Mouse (Mus musculus) forebrain, postnatal 0 days (tissue): Measurements from ENCODE around the gene Adad1. TPM values are rescaled to one million over a fixed set of nuclear protein-coding genes. Genes with fewer than 3 reads are reported as not detected.

Experiments
- ATAC-seq: fragments of 200-750 bp; cut with Nextera tagmentation; 2 replicates; pipeline ENCODE4 v1.8.0; 2017; ENCODE audit warnings: mild to moderate bottlenecking, moderate library complexity
- DNase-seq: peaks from one replicate; pipeline ENCODE4 v3.0.0-alpha.2; 2015
- H3K27ac ChIP-seq: fragments of 300-500 bp; sonication (generic); 2 replicates; pipeline ENCODE4 v1.5.1; 2014; ENCODE audit warnings: low read depth, mild to moderate bottlenecking, antibody characterized with exemption, low read length, moderate library complexity, mixed read lengths
- H3K27me3 ChIP-seq: fragments of 300-500 bp; sonication (generic); 2 replicates; pipeline ENCODE4 v1.6.1; 2014; ENCODE audit warnings: mild to moderate bottlenecking, low read length, mixed read lengths; ENCODE audit not compliant: insufficient read depth
- H3K36me3 ChIP-seq: fragments of 300-500 bp; sonication (generic); 2 replicates; pipeline ENCODE4 v1.6.1; 2014; ENCODE audit warnings: mild to moderate bottlenecking, moderate library complexity; ENCODE audit not compliant: insufficient read depth
- H3K4me1 ChIP-seq: fragments of 300-500 bp; sonication (generic); 2 replicates; pipeline ENCODE4 v1.6.1; 2014; ENCODE audit warnings: antibody characterized with exemption; ENCODE audit not compliant: insufficient read depth
- H3K4me2 ChIP-seq: fragments of 300-500 bp; sonication (generic); 2 replicates; pipeline ENCODE4 v1.6.1; 2014; ENCODE audit warnings: low read depth, mild to moderate bottlenecking, moderate library complexity
- H3K4me3 ChIP-seq: fragments of 300-500 bp; sonication (generic); 2 replicates; pipeline ENCODE4 v1.5.1; 2014; ENCODE audit warnings: low read depth, low read length, mixed read lengths
- H3K9ac ChIP-seq: fragments of 300-500 bp; sonication (generic); 2 replicates; pipeline ENCODE4 v1.6.1; 2014; ENCODE audit warnings: mild to moderate bottlenecking
- H3K9me3 ChIP-seq: fragments of 300-500 bp; sonication (generic); 2 replicates; pipeline ENCODE4 v1.6.1; 2016; ENCODE audit warnings: low read length
- CTCF ChIP-seq: sonication (generic); IDR thresholded peaks from 2 replicates; pipeline ENCODE4 v1.5.1; 2016; ENCODE audit warnings: antibody characterized with exemption, control low read depth, low read depth
- WGBS: fragments of 180-500 bp; shearing (Covaris S2); extraction: QIAGEN DNeasy Blood & Tissue Kit; methylation state at CpG from one replicate; pipeline ENCODE4 v1.1.7; 2014; 5-methylcytosine and 5-hydroxymethylcytosine counted together
- polyA plus RNA-seq: library from polyadenylated mRNA; unstranded; fragments of >200 nt; fragmentation: Nextera tagmentation; extraction: Ambion mirVana; gene quantifications from 2 replicates; pipeline ENCODE4 v1.2.1, GENCODE M21; 2015
- total RNA-seq: library from RNA; depleted of rRNA; stranded (reverse); fragments of >200 nt; gene quantifications from 2 replicates; pipeline ENCODE4 v1.2.3, GENCODE M21; 2014; rRNA removed

The Adad1 gene
- 0.10 TPM in 1 of 2 replicates, not detected in the other for total RNA-seq
- polyA plus RNA-seq, result not detected in 2 replicates

GRCm38 (mm10) chr3:37063406-37063805 lies at the start of gene Adad1:
TSS of gene Adad1 (plus strand) at chr3:37063527.
- ATAC-seq (no peak), DNase-seq (no peak)
- H3K4me3 ChIP-seq, result no peak within 1 kb of the TSS

GRCm38 (mm10) chr3:37037979-37038378 lies 25.3 kb upstream of the Adad1 start:
- no peaks in the 10 kb centered on the region for H3K27me3 ChIP-seq
- H3K4me3 ChIP-seq, result no peak overlapping the region
- ATAC-seq (no peak), DNase-seq (no peak)
- peaks cover 34% of the 10 kb centered on the region for H3K36me3 ChIP-seq
- H3K4me2 ChIP-seq, result no peak overlapping the region
- H3K9ac ChIP-seq, result no peak overlapping the region
- 93% methylated on average over 2 of the region's 2 CpGs for whole genome bisulfite sequencing
- no peak overlapping the region for H3K27ac ChIP-seq
- no peaks in the 10 kb centered on the region for H3K9me3 ChIP-seq
- H3K4me1 ChIP-seq, result no peaks in the 10 kb centered on the region
- TF ChIP-seq CTCF, result no peak

More at GRCm38 (mm10) chr3:37063406-37063805, at the start of gene Adad1:
- Histone ChIP-seq H3K4me1 (no peaks in the 10 kb centered on the region), H3K36me3 (no peaks in the 10 kb centered on the region), H3K27me3 (no peaks in the 10 kb centered on the region), H3K4me2 (0 out of 2 replicates have a peak within 1 kb of the TSS, but pooled peaks have one; percentile 14), H3K9ac (no peak within 1 kb of the TSS), H3K9me3 (peaks cover 11% of the 10 kb centered on the region; the same call in 1 of the 2 replicates), H3K27ac (no peak within 1 kb of the TSS)
- TF ChIP-seq CTCF, result no peak
- 66% methylated on average over 39 of the region's 39 CpGs for WGBS

- Histone ChIP-seq H3K9me3 (no peaks in the 10 kb centered on the region), H3K4me1 (no peaks in the 10 kb centered on the region), H3K4me3 (no peak overlapping the region), H3K27me3 (no peaks in the 10 kb centered on the region), H3K9ac (no peak overlapping the region), H3K4me2 (no peak overlapping the region), H3K36me3 (peaks cover 37% of the 10 kb centered on the region), H3K27ac (no peak overlapping the region)
- ATAC-seq (no peak), DNase-seq (no peak)
- no peak for TF ChIP-seq CTCF
Observed at GRCm38 (mm10) chr3:37039811-37040210, 23.5 kb upstream of the Adad1 start.

GRCm38 (mm10) chr3:37051491-37051890 lies 11.8 kb upstream of the Adad1 start:
- Histone ChIP-seq H3K36me3 (peaks cover 30% of the 10 kb centered on the region), H3K9me3 (no peaks in the 10 kb centered on the region), H3K4me3 (no peak overlapping the region), H3K9ac (no peak overlapping the region), H3K4me2 (no peak overlapping the region), H3K27ac (no peak overlapping the region), H3K4me1 (no peaks in the 10 kb centered on the region), H3K27me3 (no peaks in the 10 kb centered on the region)
- TF ChIP-seq CTCF, result no peak
- DNase-seq (no peak), ATAC-seq (no peak)
- WGBS, result 89% methylated on average over 1 of the region's 1 CpGs

DNA sequence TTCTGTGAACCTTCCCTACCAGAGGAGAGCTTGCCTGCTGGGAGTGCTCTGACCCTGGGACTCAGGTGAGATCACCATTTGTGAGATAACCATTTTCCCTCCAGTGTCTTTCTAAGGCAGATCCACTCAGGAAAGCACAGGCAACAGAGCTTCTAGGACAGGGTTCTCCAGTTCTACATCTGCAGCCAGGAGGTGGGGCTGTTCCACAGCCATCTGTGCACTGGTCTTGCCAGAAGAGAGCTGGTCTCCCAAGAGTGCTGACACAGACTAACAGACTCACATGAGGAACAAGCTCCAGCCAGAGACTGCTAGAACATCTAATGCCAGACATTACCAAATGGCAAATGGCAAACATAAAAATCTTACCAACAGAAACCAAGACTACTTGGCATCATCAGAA lies 9.9 kb downstream of the Adad1 start:
- H3K9ac ChIP-seq, result no peak overlapping the region
- no peaks in the 10 kb centered on the region for H3K4me1 ChIP-seq
- no peaks in the 10 kb centered on the region for H3K27me3 ChIP-seq
- DNase-seq, result no peak
- H3K36me3 ChIP-seq, result no peaks in the 10 kb centered on the region
- no peaks in the 10 kb centered on the region for H3K9me3 ChIP-seq
- 0 out of 2 replicates have a peak, but pooled peaks have one; percentile 31 for TF ChIP-seq CTCF
- no peak overlapping the region for H3K27ac ChIP-seq
- no peak for ATAC-seq
- no peak overlapping the region for H3K4me2 ChIP-seq
- no peak overlapping the region for H3K4me3 ChIP-seq

- H3K4me1 ChIP-seq, result no peaks in the 10 kb centered on the region
- WGBS, result 81% methylated on average over 4 of the region's 4 CpGs
- H3K27ac ChIP-seq, result no peak overlapping the region
- no peak for TF ChIP-seq CTCF
- no peaks in the 10 kb centered on the region for H3K9me3 ChIP-seq
- H3K9ac ChIP-seq, result no peak overlapping the region
- ATAC-seq, result no peak
- H3K4me3 ChIP-seq, result no peak overlapping the region
- no peaks in the 10 kb centered on the region for H3K36me3 ChIP-seq
- H3K27me3 ChIP-seq, result no peaks in the 10 kb centered on the region
- no peak for DNase-seq
- H3K4me2 ChIP-seq, result no peak overlapping the region
Observed at GRCm38 (mm10) chr3:37084860-37085259, 21.5 kb downstream of the Adad1 start.

DNA sequence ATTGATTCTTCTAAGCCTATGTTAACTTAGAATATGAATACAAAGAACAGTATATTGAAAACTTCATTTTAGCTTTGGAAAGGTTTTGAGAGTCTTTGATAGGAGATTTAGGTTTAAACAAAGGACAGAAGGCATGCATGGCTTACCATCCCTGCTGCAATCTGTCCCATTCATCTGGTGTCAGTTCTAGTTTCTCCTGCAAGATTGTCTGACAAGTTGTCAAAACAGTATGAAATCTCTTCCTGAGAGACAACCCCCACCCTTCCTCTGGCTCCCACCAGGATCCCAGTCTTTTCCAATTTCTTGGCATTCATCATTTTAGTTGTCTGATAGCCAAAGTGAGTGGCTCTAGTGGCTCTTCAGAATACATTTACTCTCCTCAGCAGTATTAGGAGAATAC lies 27.4 kb downstream of the Adad1 start:
- peak; percentile 84 for ATAC-seq
- Histone ChIP-seq H3K4me3 (no peak overlapping the region), H3K9me3 (no peaks in the 10 kb centered on the region), H3K4me1 (no peaks in the 10 kb centered on the region), H3K36me3 (no peaks in the 10 kb centered on the region), H3K4me2 (no peak overlapping the region), H3K27me3 (no peaks in the 10 kb centered on the region), H3K27ac (no peak overlapping the region), H3K9ac (no peak overlapping the region)
- DNase-seq, result peak; percentile 75
- no peak for TF ChIP-seq CTCF
